Mouse (Mus musculus) layer of hippocampus, adult 2 months (tissue): Measurements from ENCODE around the gene Lce3f. TPM values are rescaled to one million over a fixed set of nuclear protein-coding genes. Genes with fewer than 3 reads are reported as not detected.

Experiments
- DNase-seq, 2 experiments: peaks; one replicate each; pipeline ENCODE4 v3.0.0; 2022; ENCODE audit warnings: low spot score in 2 of 2
- H3K27ac ChIP-seq: fragments of 200-600 bp; 2 replicates; pipeline ENCODE4 v1.8.1; 2022
- H3K4me3 ChIP-seq: fragments of 200-600 bp; 2 replicates; pipeline ENCODE4 v1.8.1; 2022; ENCODE audit warnings: mild to moderate bottlenecking
- CTCF ChIP-seq: fragments of 200-600 bp; conservative IDR thresholded peaks from 2 replicates; pipeline ENCODE4 v1.8.1; 2022; ENCODE audit warnings: antibody characterized with exemption, mild to moderate bottlenecking, moderate library complexity
- long read RNA-seq, 2 experiments: library from polyadenylated mRNA; stranded (forward); transcript quantifications; one replicate each; pipeline ENCODE4 v2.0.0; 2021; ENCODE audit warnings: borderline mapping rate in 2 of 2
- total RNA-seq, 2 experiments: library from RNA; stranded (reverse); gene quantifications; 2 replicates each; pipeline ENCODE4 v1.2.3; 2021

The Lce3f gene
- not detected for total RNA-seq
- long read RNA-seq, experiment 1, result 0 reads
- long read RNA-seq, experiment 2, result 0 reads

DNA sequence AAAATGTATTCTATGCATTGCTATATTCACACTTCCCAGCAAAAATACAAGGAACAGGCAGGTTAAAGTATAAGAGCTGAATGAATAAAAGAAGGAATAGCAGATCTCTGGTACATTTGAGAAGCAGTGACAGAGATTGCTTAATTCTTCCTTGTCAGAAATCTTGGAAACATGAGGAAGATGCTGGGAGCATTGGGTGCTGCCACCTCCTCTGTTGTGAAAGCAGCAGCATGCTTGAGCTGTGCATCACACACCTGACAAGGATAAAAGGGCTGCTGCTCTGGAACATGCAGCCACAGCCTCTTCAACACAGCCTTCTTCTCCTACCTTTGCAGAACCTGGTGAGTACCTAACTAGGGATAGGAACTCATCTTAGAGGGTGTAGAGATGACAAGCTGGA, at the start of gene Lce3f:
Lce3f (plus strand) TSS at position 301 of the 400 bp plus-strand sequence.
- H3K27ac ChIP-seq, result no peak within 1 kb of the TSS
- no peak for DNase-seq
- no peak for TF ChIP-seq CTCF
- no peak within 1 kb of the TSS for H3K4me3 ChIP-seq

- Histone ChIP-seq H3K27ac (no peak within 1 kb of the TSS), H3K4me3 (no peak within 1 kb of the TSS)
- no peak for DNase-seq
- TF ChIP-seq CTCF, result no peak
These were observed 47.8 kb upstream of the Lce3f start, which contains the start of gene Lce3c for GRCm38 (mm10) chr3:92944186-92944585. Gene Lce3c (plus strand): TSS chr3:92944486.

DNA sequence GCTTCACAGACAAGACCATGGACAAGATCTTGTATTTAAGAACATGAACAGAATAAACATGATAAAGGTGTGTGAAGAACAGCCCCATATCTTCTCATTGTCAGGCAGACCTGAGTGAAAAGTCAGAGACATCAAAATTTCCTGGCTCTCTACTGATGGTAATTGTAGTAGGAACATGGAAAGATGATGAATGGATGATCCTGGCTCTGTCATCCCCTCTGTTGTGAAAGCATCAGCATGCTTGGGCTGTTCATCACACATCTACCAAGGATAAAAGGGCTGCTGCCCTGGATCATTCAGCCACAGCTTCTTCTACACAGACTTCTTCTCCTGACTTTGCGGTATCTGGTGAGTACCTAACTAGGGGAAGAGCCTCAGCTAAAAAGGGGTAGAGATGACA, 34.9 kb upstream of the Lce3f start, which contains the start of gene Lce3d:
Lce3d (plus strand) TSS at position 301 of the 400 bp plus-strand sequence.
- TF ChIP-seq CTCF, result no peak
- no peak within 1 kb of the TSS for H3K4me3 ChIP-seq
- H3K27ac ChIP-seq, result no peak within 1 kb of the TSS
- DNase-seq, result no peak

GRCm38 (mm10) chr3:92966761-92967160, 25.3 kb upstream of the Lce3f start, which contains the start of gene Lce3e:
Gene Lce3e (plus strand): TSS chr3:92967061.
- no peak within 1 kb of the TSS for H3K27ac ChIP-seq
- H3K4me3 ChIP-seq, result no peak within 1 kb of the TSS
- DNase-seq, result no peak
- TF ChIP-seq CTCF, result no peak

- TF ChIP-seq CTCF, result no peak
- Histone ChIP-seq H3K27ac (no peak overlapping the region), H3K4me3 (no peak overlapping the region)
- DNase-seq, result no peak
These were observed 13.5 kb upstream of the Lce3f start for GRCm38 (mm10) chr3:92978484-92978883.

- peak; percentile 94 for TF ChIP-seq CTCF
- peak; percentile 44 to 70 for DNase-seq
- no peak overlapping the region for H3K27ac ChIP-seq
- H3K4me3 ChIP-seq, result no peak overlapping the region
These were observed 6.7 kb downstream of the Lce3f start for GRCm38 (mm10) chr3:92998691-92999090.

DNA sequence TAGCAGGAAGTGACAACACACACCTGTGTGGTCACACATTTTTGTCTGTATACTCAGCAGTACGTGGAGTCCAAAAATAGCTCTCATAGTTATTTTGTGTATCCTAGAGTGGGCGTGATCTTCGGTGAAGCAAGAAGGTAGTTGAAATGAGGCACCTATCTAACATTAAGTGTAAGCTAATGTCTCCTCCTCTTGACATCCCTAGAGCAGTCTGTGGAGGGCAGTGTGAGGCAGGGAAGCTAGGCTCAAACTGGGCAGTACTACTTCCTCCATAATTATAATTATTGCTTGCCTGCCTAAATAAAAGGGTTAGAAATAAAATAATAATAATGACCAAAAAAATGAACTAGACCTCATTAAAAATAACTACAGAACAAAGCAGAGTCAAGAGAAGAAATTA, 8.6 kb downstream of the Lce3f start:
- DNase-seq, result no peak
- H3K27ac ChIP-seq, result no peak overlapping the region
- no peak overlapping the region for H3K4me3 ChIP-seq
- TF ChIP-seq CTCF, result no peak

DNA sequence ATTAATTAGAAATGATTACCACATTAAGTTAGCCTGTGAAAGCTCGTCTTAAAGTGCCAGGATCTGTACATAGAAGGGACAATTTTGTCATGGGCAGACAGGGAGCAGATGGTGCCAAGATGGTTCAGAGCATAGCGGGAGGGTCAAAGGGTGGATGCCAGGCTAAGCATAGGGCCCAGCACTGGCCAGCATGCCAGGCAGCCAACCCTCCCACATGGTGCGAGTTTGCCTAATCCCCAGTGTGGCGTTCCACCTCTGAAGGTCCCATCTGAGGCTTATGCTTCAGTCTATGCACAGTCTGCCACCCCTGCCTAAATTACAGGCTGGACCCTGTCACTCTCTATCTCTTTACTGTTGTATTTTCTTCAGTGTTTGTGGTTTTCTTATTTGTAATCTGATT, 10.8 kb downstream of the Lce3f start:
- Histone ChIP-seq H3K27ac (no peak overlapping the region), H3K4me3 (no peak overlapping the region)
- DNase-seq, result no peak
- TF ChIP-seq CTCF, result no peak

- peak in 1 of 2 experiments; percentile 28 for DNase-seq
- no peak overlapping the region for H3K27ac ChIP-seq
- no peak for TF ChIP-seq CTCF
These were observed 22.4 kb downstream of the Lce3f start for GRCm38 (mm10) chr3:93014378-93014801.

GRCm38 (mm10) chr3:93014871-93015270, 22.8 kb downstream of the Lce3f start:
- no peak for TF ChIP-seq CTCF
- DNase-seq, result no peak
- peak overlapping the region; percentile 52 for H3K4me3 ChIP-seq
- H3K27ac ChIP-seq, result no peak overlapping the region

More at GRCm38 (mm10) chr3:93014378-93014801, 22.4 kb downstream of the Lce3f start:
- H3K4me3 ChIP-seq, result peak overlapping the region; percentile 52

- DNase-seq, result no peak
These were observed 23.6 kb downstream of the Lce3f start, which contains the start of gene Crct1 for GRCm38 (mm10) chr3:93015460-93016104. Gene Crct1 (minus strand): TSS chr3:93015687.

GRCm38 (mm10) chr3:93018960-93019359, 26.9 kb downstream of the Lce3f start, which contains the start of gene Lce1m:
Gene Lce1m (minus strand): TSS chr3:93019060.
- H3K4me3 ChIP-seq, result no peak within 1 kb of the TSS
- H3K27ac ChIP-seq, result no peak within 1 kb of the TSS
- TF ChIP-seq CTCF, result no peak
- DNase-seq, result no peak

More at GRCm38 (mm10) chr3:93015460-93016104, 23.6 kb downstream of the Lce3f start, which contains the start of gene Crct1:
- Histone ChIP-seq H3K4me3 (peak within 1 kb of the TSS; percentile 52), H3K27ac (no peak within 1 kb of the TSS)
- no peak for TF ChIP-seq CTCF

- Histone ChIP-seq H3K27ac (no peak overlapping the region), H3K4me3 (no peak overlapping the region)
- no peak for DNase-seq
- TF ChIP-seq CTCF, result no peak
These were observed 29.1 kb downstream of the Lce3f start for GRCm38 (mm10) chr3:93021171-93021570.
